Mouse (Mus musculus): ENCODE data around the gene Slc27a5.

Gene Slc27a5

DNA sequence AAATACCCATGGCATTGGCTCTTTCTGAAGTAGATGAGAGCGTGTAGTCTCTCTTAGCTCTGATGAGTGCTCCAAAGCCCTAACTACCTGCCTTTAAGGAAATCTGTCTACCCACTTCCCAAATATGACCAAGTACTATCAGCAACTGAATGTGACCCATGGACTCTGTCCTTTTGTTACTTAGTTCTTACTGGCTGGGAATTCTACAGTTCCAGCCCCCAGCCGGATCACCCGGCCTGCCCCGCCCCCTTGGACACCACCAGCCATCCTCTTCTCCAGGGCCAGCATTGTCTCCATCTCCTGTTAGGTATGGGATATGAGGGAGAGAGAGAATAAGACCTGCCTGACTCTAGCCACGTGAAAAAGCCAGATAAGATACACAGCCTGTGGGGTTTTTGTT, at the start of gene Slc27a5:
TSS of gene Slc27a5 (minus strand) at position 140 of the 400 bp plus-strand sequence.
- no peak for DNase-seq (ENCODE audit: low read depth, low spot score)

DNA sequence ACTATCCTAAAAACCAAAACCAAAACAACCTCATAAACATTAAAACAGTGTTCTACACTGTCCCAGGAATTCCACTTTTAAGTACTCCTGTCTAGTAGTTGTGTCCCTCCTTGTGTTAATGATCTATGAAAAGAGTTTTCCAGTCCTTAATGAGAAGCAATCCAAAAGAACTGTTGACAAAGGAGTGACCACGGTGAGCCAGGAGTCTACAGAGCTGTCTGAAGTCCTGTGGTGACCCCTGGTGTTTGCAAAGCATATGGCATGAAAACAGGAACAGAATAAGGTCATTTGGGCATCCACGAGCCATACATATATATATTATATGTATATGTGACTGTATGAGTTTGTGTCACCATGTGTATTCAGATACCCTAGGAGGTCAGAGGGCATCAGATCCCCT, 48.1 kb upstream of the Slc27a5 start:
- peak; percentile 78 for DNase-seq (ENCODE audit: low read depth, low spot score)

DNA sequence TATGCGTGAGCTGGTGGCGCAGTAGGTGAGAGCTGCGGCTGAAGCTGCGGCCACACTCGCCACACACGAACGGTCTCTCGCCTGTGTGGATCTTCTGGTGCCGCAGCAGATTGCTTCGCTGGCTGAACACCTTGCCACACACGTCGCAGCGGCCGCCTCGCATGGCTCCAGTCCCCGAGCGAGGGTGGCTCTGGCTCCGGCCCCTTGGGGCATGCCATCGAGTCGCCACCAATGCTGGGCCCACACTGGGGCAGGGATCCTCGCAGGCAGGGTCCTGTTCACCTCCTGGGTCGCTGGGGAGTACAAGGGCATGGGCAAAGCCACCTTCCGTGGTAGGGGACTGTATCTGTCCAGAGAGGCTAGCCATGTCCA, 46.2 kb upstream of the Slc27a5 start:
- no peak for DNase-seq (ENCODE audit: low read depth, low spot score)

DNA sequence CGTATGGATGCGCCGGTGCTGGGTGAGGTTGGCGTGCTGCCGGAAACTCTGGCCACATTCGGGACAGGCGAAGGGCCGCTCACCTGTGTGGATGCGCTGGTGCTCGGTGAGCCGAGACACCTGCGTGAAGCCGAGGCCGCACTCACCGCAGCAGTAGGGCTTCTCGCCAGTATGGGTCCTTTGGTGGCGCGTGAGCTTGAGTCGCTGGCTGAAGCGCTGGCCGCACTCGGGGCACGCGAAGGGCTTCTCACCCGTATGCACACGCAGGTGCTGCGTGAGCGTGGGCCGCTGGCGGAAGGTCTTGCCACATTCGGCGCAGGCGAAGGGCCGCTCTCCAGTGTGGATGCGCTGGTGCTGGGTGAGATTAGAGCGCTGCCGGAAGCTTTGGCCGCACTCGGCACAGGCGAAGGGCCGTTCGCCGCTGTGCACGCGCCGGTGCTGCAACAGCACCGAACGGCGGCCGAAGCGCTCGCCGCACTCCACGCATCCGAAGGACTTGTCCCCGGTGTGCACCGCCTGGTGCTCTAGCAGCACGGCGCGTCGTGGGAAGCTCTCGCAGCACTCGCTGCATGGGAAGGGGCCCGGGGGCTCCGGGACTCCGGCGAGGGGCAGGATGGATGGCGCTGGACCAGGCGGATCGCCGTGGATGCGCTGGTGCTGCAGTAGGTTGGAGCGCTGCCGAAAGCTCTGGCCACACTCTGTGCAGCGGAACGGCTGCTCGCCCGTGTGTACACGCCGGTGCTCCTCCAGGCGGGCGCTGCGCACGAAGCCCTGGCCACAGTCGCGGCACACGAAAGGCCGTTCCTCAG, 45.7 kb upstream of the Slc27a5 start:
- DNase-seq (ENCODE audit: low read depth, low spot score): no peak

DNA sequence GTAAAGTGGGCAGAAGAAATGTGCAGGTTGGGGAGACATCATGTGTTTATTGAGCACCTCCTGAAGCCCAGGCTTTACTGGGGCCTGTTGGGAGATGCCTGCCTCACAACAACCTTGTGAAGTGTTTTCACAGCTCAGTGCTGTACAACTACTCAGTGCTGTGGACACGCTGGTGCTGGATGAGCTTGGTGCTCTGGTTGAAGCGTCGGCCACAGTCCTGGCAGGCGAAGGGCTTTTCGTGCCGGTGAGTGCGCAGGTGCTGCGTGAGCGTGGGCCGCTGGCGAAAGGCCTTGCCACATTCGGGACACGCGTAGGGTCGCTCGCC, 45.1 kb upstream of the Slc27a5 start:
- DNase-seq (ENCODE audit: low read depth, low spot score): no peak

DNA sequence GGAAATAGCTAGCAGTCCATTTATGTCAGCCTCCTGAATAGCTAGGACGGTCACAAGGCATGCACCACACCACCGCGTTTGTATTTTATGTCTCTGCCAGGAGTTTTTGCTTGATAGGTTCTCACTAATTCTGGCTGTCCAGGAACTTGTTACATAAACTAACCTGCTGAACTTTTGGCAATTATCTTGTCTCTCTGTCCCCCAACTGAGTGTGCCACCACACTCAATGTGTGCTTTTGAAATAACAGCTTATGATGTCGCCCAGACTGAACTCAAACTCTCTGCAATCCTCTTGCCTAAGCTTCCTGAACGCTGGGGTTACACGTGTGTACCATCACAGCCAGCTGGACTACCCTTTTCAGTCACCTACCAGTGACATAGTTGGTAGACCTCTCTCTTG, 44.5 kb upstream of the Slc27a5 start:
- no peak for DNase-seq (ENCODE audit: low read depth, low spot score)

DNA sequence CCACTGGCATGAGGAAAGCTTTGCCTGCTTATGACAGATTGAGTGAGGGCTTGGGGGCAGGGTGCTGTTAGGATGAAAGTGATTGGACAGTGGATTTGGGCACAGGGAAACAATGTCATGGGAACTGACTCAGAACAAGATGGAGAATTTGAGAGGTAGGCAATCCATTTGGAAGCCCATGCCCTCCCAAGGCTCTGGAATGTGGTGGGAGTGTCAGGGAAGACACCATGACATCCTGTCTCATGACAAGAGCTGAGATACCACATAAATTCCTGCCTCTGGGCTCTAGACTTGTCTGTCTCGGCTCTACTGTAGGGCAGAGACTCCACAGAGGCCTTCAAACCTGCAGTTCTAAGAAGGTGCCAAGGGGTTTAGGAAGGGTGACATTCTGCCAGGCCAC, 43.3 kb upstream of the Slc27a5 start:
- DNase-seq (ENCODE audit: low read depth, low spot score): no peak

DNA sequence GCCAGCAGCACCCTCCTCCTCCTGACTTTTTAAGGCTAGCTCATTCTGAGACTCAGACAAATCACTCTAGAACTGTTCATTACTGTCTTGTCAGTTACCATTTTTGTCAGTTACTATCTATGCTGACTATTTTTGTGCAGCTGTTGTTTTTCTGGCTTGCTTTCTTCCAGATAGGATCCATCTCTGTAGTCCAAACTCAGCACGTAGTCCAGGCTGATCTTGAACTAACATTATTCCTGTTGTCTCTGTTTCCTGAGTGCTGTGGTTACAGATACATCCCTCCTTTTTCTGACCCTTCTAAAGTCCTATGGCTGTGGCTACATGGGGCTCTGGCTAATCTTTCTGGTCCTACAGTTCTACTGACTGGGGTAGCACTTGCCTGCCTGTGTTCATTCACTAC, 41.2 kb upstream of the Slc27a5 start:
- DNase-seq (ENCODE audit: low read depth, low spot score): no peak

DNA sequence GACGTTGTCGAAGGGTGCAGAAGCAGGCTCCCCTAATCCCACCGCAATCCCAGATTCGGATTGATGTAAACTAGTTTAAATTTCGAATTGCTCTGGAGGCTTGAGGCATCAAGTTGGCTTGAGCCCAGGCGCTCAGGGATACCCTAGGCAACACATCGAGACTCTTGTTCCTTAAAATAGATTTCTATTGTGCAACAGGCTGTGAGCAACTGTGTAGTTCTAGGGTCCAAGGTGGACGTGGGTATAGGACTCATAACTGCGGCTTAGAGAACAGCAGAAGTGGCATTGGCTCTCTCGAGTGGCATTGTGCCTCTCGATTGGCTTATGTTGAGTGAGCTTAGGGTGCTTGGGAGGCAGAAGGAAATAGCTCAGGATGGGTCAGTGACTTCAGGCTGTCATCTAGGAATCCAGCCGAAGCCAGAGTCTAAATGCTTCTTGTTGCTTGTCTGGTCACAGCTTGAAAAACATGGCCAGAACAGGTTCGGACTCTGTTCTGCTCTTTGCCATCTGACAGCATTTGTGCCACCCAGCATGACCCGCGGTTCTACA, 40.7 kb upstream of the Slc27a5 start:
- no peak for DNase-seq (ENCODE audit: low read depth, low spot score)

DNA sequence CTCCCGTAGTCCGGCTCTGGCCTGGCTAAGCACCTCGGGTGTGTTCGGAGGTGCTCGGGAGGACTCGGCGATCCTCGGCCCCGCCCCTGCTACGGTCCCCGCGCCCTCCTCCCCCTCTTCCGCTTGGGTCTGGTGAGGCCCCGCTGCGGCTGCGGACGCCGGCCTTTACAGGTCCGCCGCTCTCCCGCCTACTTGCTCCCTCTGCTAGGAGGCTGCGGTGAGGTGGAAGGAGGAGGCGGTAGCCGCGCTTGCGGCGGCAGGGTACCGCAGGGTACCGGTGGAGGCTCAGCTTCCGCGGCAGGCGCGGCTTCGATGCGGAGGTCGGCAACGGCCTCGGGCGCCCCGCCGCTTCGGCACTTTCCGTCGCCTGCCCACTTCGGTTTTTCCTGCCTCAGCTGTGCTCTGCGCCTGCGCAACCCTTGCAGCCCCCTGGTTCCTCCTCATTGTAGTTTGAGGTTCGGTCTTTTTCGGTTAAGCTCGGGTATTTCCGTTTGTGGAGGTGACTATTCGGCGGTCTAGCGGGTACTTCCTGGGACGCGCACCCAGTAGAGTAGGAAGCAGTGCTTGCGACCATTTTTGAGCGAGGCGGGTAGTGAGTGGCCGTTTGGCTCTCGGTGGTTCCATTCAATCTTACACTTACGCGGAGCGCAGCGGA, 40.0 kb upstream of the Slc27a5 start, which contains the start of gene Ube2m:
TSS of gene Ube2m (minus strand) at position 375 of the 655 bp plus-strand sequence.
- peak; percentile 99 for DNase-seq (ENCODE audit: low read depth, low spot score)

DNA sequence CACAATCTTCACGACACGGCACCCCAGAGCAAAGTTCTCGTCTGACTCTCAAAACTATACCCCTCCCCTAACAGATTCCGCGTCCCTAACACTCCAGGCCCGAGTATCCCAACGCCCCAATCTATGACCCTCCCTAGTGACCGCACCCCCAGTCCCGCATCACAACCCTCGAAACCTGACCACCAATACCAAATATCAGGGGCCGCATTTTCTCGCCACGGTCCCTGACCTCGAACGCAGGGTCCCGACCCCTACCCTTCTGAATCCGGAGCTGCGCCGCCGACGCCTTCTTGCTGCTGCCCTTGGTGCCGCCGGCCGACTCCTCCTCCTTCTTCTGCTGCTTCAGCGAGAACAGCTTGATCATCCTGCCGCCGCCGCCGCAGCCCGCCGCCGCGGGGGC, 39.4 kb upstream of the Slc27a5 start:
- DNase-seq (ENCODE audit: low read depth, low spot score): no peak

DNA sequence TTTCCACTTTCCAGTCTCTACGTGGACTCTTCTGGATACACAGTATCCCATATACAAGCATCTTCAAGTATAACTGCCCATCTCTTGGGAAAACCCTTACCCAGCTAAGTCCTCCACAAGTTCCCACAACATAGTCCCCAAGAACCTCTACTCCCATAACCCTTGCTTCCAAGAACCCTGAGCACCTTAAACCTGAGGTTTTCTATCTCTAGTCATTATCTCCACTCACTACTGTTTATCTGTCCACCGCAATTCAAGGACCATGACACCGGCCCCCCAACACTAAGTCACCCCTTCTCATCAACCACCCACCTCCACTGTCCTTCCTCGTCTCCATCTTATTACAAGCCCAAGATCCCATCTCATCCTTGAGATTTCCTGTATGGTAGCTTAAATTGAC, 38.8 kb upstream of the Slc27a5 start:
- no peak for DNase-seq (ENCODE audit: low read depth, low spot score)

DNA sequence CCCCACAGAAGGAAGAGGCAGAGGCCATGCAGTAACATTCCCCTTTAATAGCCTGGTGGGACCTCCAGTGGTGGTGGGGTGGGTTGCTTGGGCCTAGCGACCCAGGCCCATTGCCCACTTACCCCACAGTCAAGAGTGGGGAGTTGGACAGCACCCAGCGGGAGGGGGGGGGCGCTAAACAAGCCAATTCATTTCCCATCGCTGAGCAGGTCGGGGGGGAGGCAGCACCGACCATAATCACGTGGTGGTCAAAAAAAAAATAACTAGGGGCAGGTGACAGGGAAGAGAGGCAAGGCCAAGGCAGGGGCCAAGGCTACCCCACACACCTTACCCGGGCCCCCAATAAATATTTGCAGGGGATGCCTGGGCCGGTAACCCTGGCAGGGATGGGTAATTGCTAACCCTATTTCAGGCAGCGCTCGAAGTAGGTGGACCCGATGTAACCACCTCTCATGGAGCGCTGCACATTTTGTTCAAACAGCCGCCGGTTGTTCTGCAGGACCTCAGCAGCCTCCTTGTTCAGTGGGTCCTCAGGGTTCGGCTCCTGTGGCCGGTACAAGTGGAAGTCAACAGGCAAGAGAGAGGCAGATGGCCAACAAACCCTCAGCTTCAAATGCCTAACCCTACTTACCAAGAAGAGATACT, 37.3 kb upstream of the Slc27a5 start:
- DNase-seq (ENCODE audit: low read depth, low spot score): no peak

DNA sequence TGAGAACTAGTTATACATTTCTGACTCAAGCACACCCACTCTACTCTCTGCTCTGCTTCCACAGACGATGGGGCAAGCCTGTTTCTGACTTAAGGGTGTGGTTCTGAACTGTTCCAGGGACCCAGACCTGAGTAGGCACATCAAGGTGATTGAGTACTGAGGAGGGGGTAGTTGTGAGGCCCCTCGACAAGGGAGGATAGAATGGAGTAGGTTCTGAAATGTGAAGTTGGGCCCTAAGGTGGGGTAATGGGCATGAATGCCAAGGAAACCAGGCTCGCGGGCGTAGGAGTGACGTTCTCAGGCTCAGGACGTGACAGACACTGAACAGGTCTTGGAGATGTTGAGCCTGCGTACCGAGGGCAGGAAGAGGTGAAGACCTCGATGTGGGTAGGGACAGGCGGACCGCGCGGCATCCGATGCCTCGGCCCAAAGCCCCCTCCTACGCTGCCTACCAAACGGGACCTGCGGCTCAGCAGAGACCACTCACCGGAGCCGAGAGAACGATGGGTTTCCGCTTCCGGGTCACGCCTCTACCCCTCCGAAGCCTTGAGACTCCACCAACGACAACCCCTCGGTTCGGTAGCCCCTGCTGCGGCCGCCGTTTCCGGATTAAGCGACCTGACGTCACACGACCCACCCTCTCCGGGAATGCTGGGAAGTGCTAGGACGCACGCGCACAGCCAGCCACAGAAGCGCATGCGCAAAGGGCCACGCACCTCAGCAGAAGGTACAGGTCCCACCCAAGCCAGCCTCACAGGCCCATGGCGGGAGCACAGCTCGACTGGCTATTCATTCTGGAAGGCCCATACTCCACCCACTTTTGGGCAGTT, 36.4 kb upstream of the Slc27a5 start, which contains the start of gene Chmp2a:
TSS of gene Chmp2a (minus strand) at position 660 of the 830 bp plus-strand sequence.
- peak; percentile 99 for DNase-seq (ENCODE audit: low read depth, low spot score)

DNA sequence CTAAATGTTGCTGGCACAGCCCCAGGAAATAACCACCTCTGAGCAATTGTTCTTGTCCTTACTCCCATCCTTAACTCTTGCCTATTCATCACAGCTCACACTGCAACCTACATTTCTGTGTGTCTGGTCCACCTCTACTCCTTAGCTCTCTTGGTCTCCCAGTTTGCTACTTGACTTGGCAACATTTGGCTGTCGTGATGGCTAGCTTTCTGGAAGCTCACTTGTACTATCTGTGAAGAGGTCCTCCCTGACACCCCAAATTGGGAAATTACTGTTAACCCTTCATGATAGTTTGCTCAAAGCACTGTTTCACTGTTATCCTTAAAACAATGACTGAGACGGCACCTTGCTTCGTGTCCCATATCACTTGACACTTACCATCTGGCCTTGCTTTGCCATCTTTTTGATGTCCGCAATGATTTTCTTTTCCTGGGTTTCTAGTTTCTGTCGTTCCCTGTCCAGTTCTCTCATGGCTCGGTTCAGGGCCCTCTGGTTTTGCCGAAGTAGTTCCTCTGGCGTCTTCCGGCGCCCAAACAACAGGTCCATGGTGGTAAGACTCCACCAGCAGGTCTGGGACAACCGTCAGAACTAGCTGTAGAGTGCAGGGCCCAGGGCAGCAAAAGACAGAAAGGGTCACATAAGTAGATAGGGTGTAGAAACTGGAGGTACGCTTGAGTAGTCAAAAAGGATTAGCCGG, 35.6 kb upstream of the Slc27a5 start:
- no peak for DNase-seq (ENCODE audit: low read depth, low spot score)

DNA sequence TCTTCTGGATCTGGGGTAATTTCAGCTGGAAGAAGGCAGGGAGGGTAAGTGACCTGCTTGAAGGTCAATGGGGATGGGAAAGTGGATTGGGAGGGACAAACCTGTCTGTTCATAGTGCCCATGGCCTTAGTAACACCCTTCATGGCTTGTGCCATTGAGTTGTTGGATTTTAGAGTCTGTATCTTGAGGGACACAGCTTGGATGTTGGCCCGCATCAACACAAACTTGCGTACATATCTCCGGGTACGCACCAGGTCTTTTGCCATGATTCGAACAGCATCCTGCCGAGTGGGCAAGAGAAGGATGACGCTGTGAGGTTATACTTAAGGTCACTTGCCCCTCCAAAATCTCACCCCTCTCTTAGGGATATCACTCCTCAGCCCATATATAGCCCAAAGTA, 34.5 kb upstream of the Slc27a5 start:
- DNase-seq (ENCODE audit: low read depth, low spot score): no peak

DNA sequence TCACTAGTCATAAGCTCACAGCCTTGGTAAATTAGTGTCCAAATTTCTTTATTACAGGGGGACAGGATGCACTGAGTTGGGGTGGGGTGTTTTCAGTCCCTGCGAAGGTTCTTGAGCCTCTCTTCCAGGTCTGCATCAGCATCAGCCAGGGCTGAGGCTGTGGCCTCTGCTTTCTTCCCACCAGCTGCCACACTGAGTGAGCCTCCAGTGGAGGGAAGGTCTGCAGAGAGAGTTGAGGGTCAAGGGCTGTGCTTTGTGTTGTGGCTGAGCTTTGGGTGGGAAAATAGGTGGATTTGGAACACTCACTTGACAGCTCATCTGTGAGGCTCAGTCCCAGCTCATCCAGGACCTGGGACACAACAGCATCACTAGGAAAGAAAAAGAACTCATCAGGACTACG, 34.0 kb upstream of the Slc27a5 start:
- DNase-seq (ENCODE audit: low read depth, low spot score): no peak

DNA sequence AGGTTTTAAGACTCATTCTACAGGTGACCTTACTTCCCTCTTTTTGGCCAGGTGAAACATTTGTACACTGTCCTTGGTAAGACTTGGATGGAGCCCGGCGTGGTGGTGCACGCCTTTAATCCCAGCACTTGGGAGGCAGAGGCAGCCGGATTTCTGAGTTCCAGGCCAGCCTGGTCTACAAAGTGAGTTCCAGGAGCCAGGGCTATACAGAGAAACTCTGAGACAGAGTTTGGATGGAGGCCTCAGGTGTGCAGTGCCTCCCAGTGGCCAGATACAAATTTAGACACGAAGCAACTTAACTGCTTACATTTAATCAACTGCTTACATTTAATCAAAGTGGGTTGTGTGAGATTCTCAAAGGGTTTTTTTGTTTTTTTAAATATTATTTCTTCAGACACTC, 33.1 kb upstream of the Slc27a5 start:
- no peak for DNase-seq (ENCODE audit: low read depth, low spot score)

DNA sequence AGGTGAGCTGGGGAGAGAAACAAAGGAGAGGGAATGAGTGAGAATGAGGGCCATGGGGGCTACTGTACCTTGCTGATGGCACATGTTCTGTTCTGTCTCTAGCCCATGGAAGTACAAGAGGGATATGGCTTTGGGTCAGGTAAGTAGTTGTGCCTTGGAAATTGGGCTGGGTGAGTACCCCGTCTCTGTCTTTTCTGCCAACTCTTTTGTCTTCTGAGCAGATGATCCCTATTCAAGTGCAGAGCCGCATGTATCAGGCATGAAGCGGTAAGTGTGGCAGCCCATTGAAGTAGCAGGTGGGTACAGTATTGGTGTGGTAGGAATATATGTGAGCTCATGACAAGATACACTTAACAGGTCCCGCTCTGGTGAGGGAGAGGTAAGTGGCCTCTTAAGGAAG, 31.0 kb upstream of the Slc27a5 start:
- DNase-seq (ENCODE audit: low read depth, low spot score): no peak

DNA sequence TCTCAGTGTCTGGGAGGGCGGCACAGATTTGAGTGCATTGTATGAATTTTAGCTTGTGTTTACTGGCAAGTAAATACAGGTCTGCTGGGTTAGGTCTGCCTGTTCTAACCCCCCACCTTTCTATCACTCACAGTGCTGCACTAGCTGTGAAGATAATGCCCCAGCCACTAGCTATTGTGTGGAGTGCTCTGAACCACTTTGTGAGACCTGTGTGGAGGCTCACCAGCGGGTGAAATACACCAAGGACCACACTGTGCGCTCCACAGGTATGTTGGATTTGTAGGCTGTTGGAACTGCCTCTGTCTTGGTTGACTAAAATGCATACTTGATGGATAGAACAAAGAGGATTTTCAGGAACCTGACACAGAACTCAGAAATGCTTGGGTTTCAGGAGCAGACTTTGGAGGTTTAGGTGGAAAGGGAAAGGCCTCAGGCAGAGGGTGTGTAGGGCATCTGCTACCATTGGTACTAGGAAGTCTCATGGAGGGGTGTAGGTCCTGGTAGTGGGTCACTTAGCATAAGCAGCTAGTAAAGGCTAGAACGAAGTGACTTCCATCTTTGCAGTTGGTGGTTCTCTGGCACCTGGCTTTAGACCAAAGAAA, 27.6 kb upstream of the Slc27a5 start:
- no peak for DNase-seq (ENCODE audit: low read depth, low spot score)

DNA sequence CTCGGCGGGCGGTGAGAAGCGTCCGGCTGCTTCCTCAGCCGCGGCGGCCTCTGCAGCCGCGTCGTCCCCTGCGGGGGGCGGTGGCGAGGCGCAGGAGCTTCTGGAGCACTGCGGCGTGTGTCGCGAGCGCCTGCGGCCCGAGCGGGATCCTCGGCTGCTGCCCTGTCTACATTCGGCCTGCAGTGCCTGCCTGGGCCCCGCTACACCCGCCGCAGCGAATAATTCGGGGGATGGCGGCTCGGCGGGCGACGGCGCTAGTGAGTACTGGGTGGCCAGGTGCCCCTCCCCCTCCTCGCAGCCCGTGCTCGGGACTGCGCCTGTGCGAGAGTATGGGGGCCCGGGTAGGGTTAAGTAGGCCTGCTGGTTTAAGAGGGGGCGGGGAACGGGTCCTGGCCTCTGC, 26.8 kb upstream of the Slc27a5 start:
- DNase-seq (ENCODE audit: low read depth, low spot score): peak; percentile 72

All from forelimb bud, embryonic 11.5 days (tissue).